Mouse (Mus musculus) forebrain, embryonic 14.5 days (tissue): Measurements from ENCODE around the gene Ptprn. TPM values are rescaled to one million over a fixed set of nuclear protein-coding genes. Genes with fewer than 3 reads are reported as not detected.

Source experiments
- ATAC-seq: fragments of 200-750 bp; cut with Nextera tagmentation; 2 replicates; pipeline ENCODE4 v1.8.0; 2017; ENCODE audit warnings: mild to moderate bottlenecking, moderate library complexity
- DNase-seq: peaks from one replicate; pipeline ENCODE4 v3.0.0-alpha.2; 2015; ENCODE audit warnings: low spot score
- H3K27ac ChIP-seq: fragments of 300-500 bp; sonication (generic); 2 replicates; pipeline ENCODE4 v1.5.1; 2014; ENCODE audit warnings: low read depth, mild to moderate bottlenecking, control low read depth, low read length, moderate library complexity
- H3K27me3 ChIP-seq: fragments of 300-500 bp; sonication (generic); replicated peaks from 2 replicates; pipeline ENCODE4 v1.6.1; 2014; ENCODE audit warnings: low read length, control low read depth, mixed read lengths; ENCODE audit not compliant: control insufficient read depth, insufficient read depth
- H3K36me3 ChIP-seq: fragments of 300-500 bp; sonication (generic); 2 replicates; pipeline ENCODE4 v1.6.1; 2014; ENCODE audit warnings: low read length, control low read depth; ENCODE audit not compliant: control insufficient read depth, insufficient read depth
- H3K4me1 ChIP-seq: fragments of 300-500 bp; sonication (generic); 2 replicates; pipeline ENCODE4 v1.6.1; 2014; ENCODE audit warnings: antibody characterized with exemption, low read length, control low read depth; ENCODE audit not compliant: control insufficient read depth, insufficient read depth
- H3K4me2 ChIP-seq: fragments of 300-500 bp; sonication (generic); 2 replicates; pipeline ENCODE4 v1.6.1; 2014; ENCODE audit warnings: mild to moderate bottlenecking, control low read depth, low read length
- H3K4me3 ChIP-seq: fragments of 300-500 bp; sonication (generic); 2 replicates; pipeline ENCODE4 v1.5.1; 2014; ENCODE audit warnings: low read depth, low read length, control low read depth
- H3K9ac ChIP-seq: fragments of 300-500 bp; sonication (generic); 2 replicates; pipeline ENCODE4 v1.6.1; 2014; ENCODE audit warnings: mild to moderate bottlenecking, low read length, control low read depth, moderate library complexity
- H3K9me3 ChIP-seq: fragments of 300-500 bp; sonication (generic); replicated peaks from 2 replicates; pipeline ENCODE4 v1.6.1; 2016; ENCODE audit warnings: low read length, control low read depth, mixed read lengths; ENCODE audit not compliant: control insufficient read depth
- WGBS: fragments of 180-500 bp; shearing (Covaris S2); extraction: QIAGEN DNeasy Blood & Tissue Kit; methylation state at CpG from one replicate; pipeline ENCODE4 v1.1.7; 2014; 5-methylcytosine and 5-hydroxymethylcytosine counted together
- polyA plus RNA-seq: library from polyadenylated mRNA; unstranded; fragments of >200 nt; fragmentation: Nextera tagmentation; extraction: Ambion mirVana; gene quantifications from 2 replicates; pipeline ENCODE4 v1.2.1, GENCODE M21; 2014

The Ptprn gene
- polyA plus RNA-seq, 1 experiment from 2014 or later: 5.1 TPM

GRCm38 (mm10) chr1:75289888-75290431, 25.7 kb upstream of the Ptprn start:
- ATAC-seq: peak; percentile 36; the same call in 1 of the 2 replicates
- no peak overlapping the region for H3K9ac ChIP-seq
- H3K4me2 ChIP-seq: peak overlapping the region; percentile 18; the same call in 1 of the 2 replicates

GRCm38 (mm10) chr1:75289376-75289775, 25.1 kb upstream of the Ptprn start:
- ATAC-seq (peak; percentile 91), DNase-seq (peak; percentile 89)
- no peak overlapping the region for H3K9ac ChIP-seq
- H3K4me2 ChIP-seq: peak overlapping the region; percentile 18; the same call in 1 of the 2 replicates
- H3K27me3 ChIP-seq: no peaks in the 10 kb centered on the region
- no peak overlapping the region for H3K4me3 ChIP-seq
- H3K9me3 ChIP-seq: no peaks in the 10 kb centered on the region
- H3K27ac ChIP-seq: peak overlapping the region; percentile 85
- H3K36me3 ChIP-seq: no peaks in the 10 kb centered on the region
- WGBS: under 1% methylated on average over 7 of the region's 7 CpGs
- H3K4me1 ChIP-seq: peaks cover 17% of the 10 kb centered on the region

More at GRCm38 (mm10) chr1:75289888-75290431, 25.7 kb upstream of the Ptprn start:
- no peaks in the 10 kb centered on the region for H3K9me3 ChIP-seq
- peak overlapping the region; percentile 85 for H3K27ac ChIP-seq
- H3K4me1 ChIP-seq: peaks cover 17% of the 10 kb centered on the region
- no peaks in the 10 kb centered on the region for H3K27me3 ChIP-seq
- H3K4me3 ChIP-seq: no peak overlapping the region
- H3K36me3 ChIP-seq: no peaks in the 10 kb centered on the region
- DNase-seq: no peak
- 33% methylated on average over 8 of the region's 8 CpGs for WGBS

GRCm38 (mm10) chr1:75284911-75285310, 20.6 kb upstream of the Ptprn start:
- no peak overlapping the region for H3K4me2 ChIP-seq
- no peaks in the 10 kb centered on the region for H3K36me3 ChIP-seq
- H3K9ac ChIP-seq: no peak overlapping the region
- H3K4me3 ChIP-seq: no peak overlapping the region
- DNase-seq (no peak), ATAC-seq (no peak)
- H3K27me3 ChIP-seq: no peaks in the 10 kb centered on the region
- no peak overlapping the region for H3K27ac ChIP-seq
- 88% methylated on average over 7 of the region's 7 CpGs for WGBS
- no peaks in the 10 kb centered on the region for H3K9me3 ChIP-seq
- H3K4me1 ChIP-seq: peaks cover 14% of the 10 kb centered on the region

DNA sequence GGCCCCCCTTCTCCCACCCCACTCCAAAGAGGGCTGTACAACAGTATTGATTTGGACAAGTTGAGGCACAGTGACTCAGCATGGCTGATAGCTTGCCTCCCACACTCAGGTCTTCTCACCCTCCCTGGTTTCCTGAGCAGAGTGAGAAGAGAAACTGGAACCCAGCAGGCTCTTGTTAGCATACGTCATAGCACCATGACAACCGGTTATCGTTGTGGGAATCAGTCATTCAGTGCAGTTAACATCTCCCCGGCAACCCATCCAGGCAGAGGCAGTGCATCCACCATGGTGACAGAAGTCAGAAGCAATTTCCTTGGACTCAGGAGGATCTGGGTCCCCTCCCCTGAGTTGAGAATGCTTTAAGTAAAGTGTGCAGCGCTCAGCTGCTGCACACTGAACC, 18.7 kb upstream of the Ptprn start:
- Histone ChIP-seq H3K36me3 (no peaks in the 10 kb centered on the region), H3K4me3 (no peak overlapping the region), H3K4me2 (no peak overlapping the region), H3K27ac (no peak overlapping the region), H3K4me1 (no peaks in the 10 kb centered on the region; the same call in 1 of the 2 replicates), H3K27me3 (no peaks in the 10 kb centered on the region; the same call in 1 of the 2 replicates), H3K9ac (no peak overlapping the region), H3K9me3 (no peaks in the 10 kb centered on the region)
- DNase-seq: peak; percentile 42
- 75% methylated on average over 5 of the region's 5 CpGs for WGBS
- ATAC-seq: no peak

- H3K27me3 ChIP-seq: peaks cover 4% of the 10 kb centered on the region
- no peak within 1 kb of the TSS for H3K27ac ChIP-seq
- no peaks in the 10 kb centered on the region for H3K36me3 ChIP-seq
- peak within 1 kb of the TSS; percentile 40 for H3K4me2 ChIP-seq
- H3K4me3 ChIP-seq: peak within 1 kb of the TSS; percentile 25
- DNase-seq (no peak), ATAC-seq (no peak)
- peak within 1 kb of the TSS; percentile 45 for H3K9ac ChIP-seq
- WGBS: 3% methylated on average over 13 of the region's 13 CpGs
- H3K9me3 ChIP-seq: no peaks in the 10 kb centered on the region
- no peaks in the 10 kb centered on the region; the same call in 1 of the 2 replicates for H3K4me1 ChIP-seq
Measured at GRCm38 (mm10) chr1:75278228-75278627, 13.9 kb upstream of the Ptprn start, which contains the start of gene Resp18. Gene Resp18 (minus strand): TSS chr1:75278415.

- no peak overlapping the region for H3K27ac ChIP-seq
- no peak for ATAC-seq
- H3K9me3 ChIP-seq: no peaks in the 10 kb centered on the region
- H3K4me1 ChIP-seq: no peaks in the 10 kb centered on the region; the same call in 1 of the 2 replicates
- H3K9ac ChIP-seq: peak overlapping the region; percentile 45
- H3K27me3 ChIP-seq: peaks cover 4% of the 10 kb centered on the region
- no peak for DNase-seq
- no peaks in the 10 kb centered on the region for H3K36me3 ChIP-seq
- peak overlapping the region; percentile 25 for H3K4me3 ChIP-seq
- WGBS: 3% methylated on average over 23 of the region's 23 CpGs
- peak overlapping the region; percentile 40 for H3K4me2 ChIP-seq
Measured at GRCm38 (mm10) chr1:75277195-75278188, 13.2 kb upstream of the Ptprn start.

- Histone ChIP-seq H3K9ac (peak overlapping the region; percentile 49), H3K4me1 (peaks cover 3% of the 10 kb centered on the region; the same call in 1 of the 2 replicates), H3K9me3 (no peaks in the 10 kb centered on the region), H3K36me3 (no peaks in the 10 kb centered on the region), H3K27ac (no peak overlapping the region), H3K4me3 (peak overlapping the region; percentile 36), H3K27me3 (peaks cover 29% of the 10 kb centered on the region), H3K4me2 (peak overlapping the region; percentile 56)
- peak; percentile 56 for ATAC-seq
- 2% methylated on average over 40 of the region's 40 CpGs for whole genome bisulfite sequencing
- peak; percentile 62 for DNase-seq
Measured at GRCm38 (mm10) chr1:75262969-75263951, 1.0 kb downstream of the Ptprn start.

GRCm38 (mm10) chr1:75261278-75261677, 3.0 kb downstream of the Ptprn start:
- no peaks in the 10 kb centered on the region for H3K9me3 ChIP-seq
- no peak for DNase-seq
- H3K4me2 ChIP-seq: no peak overlapping the region
- ATAC-seq: no peak
- peaks cover 3% of the 10 kb centered on the region; the same call in 1 of the 2 replicates for H3K4me1 ChIP-seq
- H3K4me3 ChIP-seq: no peak overlapping the region
- no peaks in the 10 kb centered on the region for H3K36me3 ChIP-seq
- no peak overlapping the region for H3K27ac ChIP-seq
- H3K27me3 ChIP-seq: peaks cover 29% of the 10 kb centered on the region
- H3K9ac ChIP-seq: no peak overlapping the region
